Mouse (Mus musculus) testis, adult 2 months (tissue): ENCODE measurements around the gene Il17re.

Experiments used
- CTCF ChIP-seq: fragments of 200-500 bp; IDR thresholded peaks from 2 replicates; pipeline ENCODE4 v1.5.1; 2012; ENCODE audit warnings: low read depth, mild to moderate bottlenecking, inconsistent platforms, low read length, moderate library complexity; ENCODE audit not compliant: control insufficient read depth, insufficient read depth, insufficient replicate concordance
- POLR2A ChIP-seq: fragments of 200-500 bp; IDR thresholded peaks from 2 replicates; pipeline ENCODE4 v1.6.1; 2012; ENCODE audit warnings: low read depth, mild to moderate bottlenecking, inconsistent platforms, low read length, moderate library complexity; ENCODE audit not compliant: control insufficient read depth

- TF ChIP-seq CTCF (no peak), POLR2A (no peak)
Observed at GRCm38 (mm10) chr6:113444207-113444965, 13.9 kb upstream of the Il17re start.
